Mouse (Mus musculus) left cerebral cortex, adult 8-10 months (tissue): ENCODE measurements around the gene Usp21. TPM values are rescaled to one million over a fixed set of nuclear protein-coding genes. Genes with fewer than 3 reads are reported as not detected.

Experiments
- DNase-seq, 2 experiments: peaks; one replicate each; pipeline ENCODE4 v3.0.0; 2022; ENCODE audit warnings: low spot score in 2 of 2
- total RNA-seq, 4 experiments: library from RNA; stranded (reverse); gene quantifications; 2 replicates each; pipeline ENCODE4 v1.2.4; 2022

Usp21 gene
- total RNA-seq, 4 experiments from 2014 or later, result 46.5 to 56.3 (median 50.5) TPM

GRCm38 (mm10) chr1:171269848-171270572 lies 17.8 kb downstream of the Usp21 start, which contains the start of gene B4galt3:
B4galt3 (plus strand) TSS chr1:171270328.
- peak; percentile 91 to 96 for DNase-seq

- no peak for DNase-seq
Measured at GRCm38 (mm10) chr1:171268341-171268740, 19.4 kb downstream of the Usp21 start.

GRCm38 (mm10) chr1:171265971-171266744 lies 21.6 kb downstream of the Usp21 start:
- DNase-seq, result peak in 1 of 2 experiments; percentile 56

- DNase-seq, result no peak
Measured at GRCm38 (mm10) chr1:171263666-171264461, 23.9 kb downstream of the Usp21 start.

GRCm38 (mm10) chr1:171263185-171263611 lies 24.6 kb downstream of the Usp21 start:
- DNase-seq, result peak in 1 of 2 experiments; percentile 61

GRCm38 (mm10) chr1:171262594-171263130 lies 25.1 kb downstream of the Usp21 start:
- DNase-seq, result peak; percentile 61 to 89

- DNase-seq, result no peak
Measured at GRCm38 (mm10) chr1:171260316-171260715, 27.5 kb downstream of the Usp21 start.

- no peak for DNase-seq
Measured at GRCm38 (mm10) chr1:171258921-171259320, 28.9 kb downstream of the Usp21 start.

- DNase-seq, result no peak
Measured at GRCm38 (mm10) chr1:171257781-171258180, 30.0 kb downstream of the Usp21 start.

- no peak for DNase-seq
Measured at GRCm38 (mm10) chr1:171256937-171257548, 30.7 kb downstream of the Usp21 start.

GRCm38 (mm10) chr1:171256095-171256818 lies 31.5 kb downstream of the Usp21 start:
- DNase-seq, result no peak

- no peak for DNase-seq
Measured at GRCm38 (mm10) chr1:171252415-171252814, 35.4 kb downstream of the Usp21 start.

- no peak for DNase-seq
Measured at GRCm38 (mm10) chr1:171251594-171252324, 36.0 kb downstream of the Usp21 start.

- no peak for DNase-seq
Measured at GRCm38 (mm10) chr1:171250680-171251593, 36.9 kb downstream of the Usp21 start, which contains the start of gene Ndufs2. Ndufs2 (minus strand) TSS chr1:171251388.

GRCm38 (mm10) chr1:171249913-171250600 lies 37.7 kb downstream of the Usp21 start, which contains the start of gene Adamts4:
Adamts4 (plus strand) TSS chr1:171250421.
- no peak for DNase-seq

- peak in 1 of 2 experiments; percentile 58 for DNase-seq
Measured at GRCm38 (mm10) chr1:171248386-171249226, 39.2 kb downstream of the Usp21 start.

GRCm38 (mm10) chr1:171247916-171248315 lies 39.9 kb downstream of the Usp21 start:
- no peak for DNase-seq
